Mouse (Mus musculus): ENCODE results near the gene Immp2l. TPM values are rescaled to one million over a fixed set of nuclear protein-coding genes. Genes with fewer than 3 reads are reported as not detected.

Immp2l gene
- total and polyA plus RNA-seq, 3 experiments, result 20.1 to 30.3 (median 23.1) TPM

GRCm38 (mm10) chr12:41689809-41690208 lies 665.9 kb downstream of the Immp2l start:
- no peaks in the 10 kb centered on the region for H3K27me3 ChIP-seq (ENCODE audit: control insufficient read depth, insufficient read depth, low read length)
- no peaks in the 10 kb centered on the region for H3K36me3 ChIP-seq (ENCODE audit: control insufficient read depth, insufficient read depth, low read length)
- TF ChIP-seq POLR2A (IDR thresholded peaks at IDR 0.05; ENCODE audit: insufficient read depth, low read depth, low read length) (no peak), EP300 (IDR thresholded peaks at IDR 0.05; ENCODE audit: insufficient read depth, low read depth, low read length) (no peak), CTCF (IDR thresholded peaks at IDR 0.05) (no peak)
- no peaks in the 10 kb centered on the region for H3K4me1 ChIP-seq (ENCODE audit: control insufficient read depth, insufficient read depth, low read length)
- H3K9ac ChIP-seq (ENCODE audit: low read depth, low read length), result no peak overlapping the region
- H3K27ac ChIP-seq, result no peak overlapping the region
- H3K4me3 ChIP-seq, result no peak overlapping the region
- DNase-seq, result no peak
- whole genome bisulfite sequencing, result 87% methylated on average over 3 of the region's 3 CpGs
- intact Hi-C loops (cut with DNase I), result no loop called here
- no peaks in the 10 kb centered on the region for H3K79me2 ChIP-seq (replicated peaks; ENCODE audit: control insufficient read depth, insufficient read depth, low read length)

GRCm38 (mm10) chr12:41710608-41711007 lies 686.7 kb downstream of the Immp2l start:
- intact Hi-C loops (cut with DNase I), result no loop called here
- no peak for DNase-seq
- Histone ChIP-seq H3K4me1 (ENCODE audit: control insufficient read depth, insufficient read depth, low read length) (no peaks in the 10 kb centered on the region), H3K9ac (ENCODE audit: low read depth, low read length) (no peak overlapping the region), H3K36me3 (ENCODE audit: control insufficient read depth, insufficient read depth, low read length) (no peaks in the 10 kb centered on the region), H3K79me2 (replicated peaks; ENCODE audit: control insufficient read depth, insufficient read depth, low read length) (no peaks in the 10 kb centered on the region), H3K4me3 (no peak overlapping the region), H3K27ac (no peak overlapping the region), H3K27me3 (ENCODE audit: control insufficient read depth, insufficient read depth, low read length) (no peaks in the 10 kb centered on the region)
- no peak for TF ChIP-seq EP300 (IDR thresholded peaks at IDR 0.05; ENCODE audit: insufficient read depth, low read depth, low read length)
- TF ChIP-seq CTCF (IDR thresholded peaks at IDR 0.05), result no peak
- no peak for TF ChIP-seq POLR2A (IDR thresholded peaks at IDR 0.05; ENCODE audit: insufficient read depth, low read depth, low read length)
- 70% methylated on average over 2 of the region's 2 CpGs for WGBS

GRCm38 (mm10) chr12:41716946-41717345 lies 693.1 kb downstream of the Immp2l start:
- 51% methylated on average over 1 of the region's 1 CpGs for WGBS
- Histone ChIP-seq H3K79me2 (replicated peaks; ENCODE audit: control insufficient read depth, insufficient read depth, low read length) (no peaks in the 10 kb centered on the region), H3K36me3 (ENCODE audit: control insufficient read depth, insufficient read depth, low read length) (no peaks in the 10 kb centered on the region), H3K4me3 (no peak overlapping the region), H3K9ac (ENCODE audit: low read depth, low read length) (no peak overlapping the region), H3K27ac (no peak overlapping the region), H3K4me1 (ENCODE audit: control insufficient read depth, insufficient read depth, low read length) (no peaks in the 10 kb centered on the region), H3K27me3 (ENCODE audit: control insufficient read depth, insufficient read depth, low read length) (no peaks in the 10 kb centered on the region)
- no peak for TF ChIP-seq EP300 (IDR thresholded peaks at IDR 0.05; ENCODE audit: insufficient read depth, low read depth, low read length)
- TF ChIP-seq CTCF (IDR thresholded peaks at IDR 0.05), result no peak
- TF ChIP-seq POLR2A (IDR thresholded peaks at IDR 0.05; ENCODE audit: insufficient read depth, low read depth, low read length), result no peak
- intact Hi-C loops (cut with DNase I), result no loop called here
- DNase-seq, result no peak

- H3K27ac ChIP-seq, result no peak overlapping the region
- no peaks in the 10 kb centered on the region for H3K79me2 ChIP-seq (replicated peaks; ENCODE audit: control insufficient read depth, insufficient read depth, low read length)
- no peak overlapping the region for H3K9ac ChIP-seq (ENCODE audit: low read depth, low read length)
- 64% methylated on average over 2 of the region's 2 CpGs for WGBS
- intact Hi-C loops (cut with DNase I), result no loop called here
- H3K4me3 ChIP-seq, result no peak overlapping the region
- no peak for DNase-seq
- no peaks in the 10 kb centered on the region for H3K36me3 ChIP-seq (ENCODE audit: control insufficient read depth, insufficient read depth, low read length)
- no peaks in the 10 kb centered on the region for H3K4me1 ChIP-seq (ENCODE audit: control insufficient read depth, insufficient read depth, low read length)
- TF ChIP-seq POLR2A (IDR thresholded peaks at IDR 0.05; ENCODE audit: insufficient read depth, low read depth, low read length) (no peak), CTCF (IDR thresholded peaks at IDR 0.05) (no peak), EP300 (IDR thresholded peaks at IDR 0.05; ENCODE audit: insufficient read depth, low read depth, low read length) (no peak)
- H3K27me3 ChIP-seq (ENCODE audit: control insufficient read depth, insufficient read depth, low read length), result no peaks in the 10 kb centered on the region
Observed at GRCm38 (mm10) chr12:41724585-41724984, 700.7 kb downstream of the Immp2l start.

GRCm38 (mm10) chr12:41726720-41727119 lies 702.8 kb downstream of the Immp2l start:
- WGBS, result 82% methylated on average over 1 of the region's 1 CpGs
- H3K4me1 ChIP-seq (ENCODE audit: control insufficient read depth, insufficient read depth, low read length), result no peaks in the 10 kb centered on the region
- no peaks in the 10 kb centered on the region for H3K27me3 ChIP-seq (ENCODE audit: control insufficient read depth, insufficient read depth, low read length)
- TF ChIP-seq POLR2A (IDR thresholded peaks at IDR 0.05; ENCODE audit: insufficient read depth, low read depth, low read length) (no peak), EP300 (IDR thresholded peaks at IDR 0.05; ENCODE audit: insufficient read depth, low read depth, low read length) (no peak), CTCF (IDR thresholded peaks at IDR 0.05) (no peak)
- no peak for DNase-seq
- no peak overlapping the region for H3K9ac ChIP-seq (ENCODE audit: low read depth, low read length)
- intact Hi-C loops (cut with DNase I), result no loop called here
- no peak overlapping the region for H3K27ac ChIP-seq
- H3K36me3 ChIP-seq (ENCODE audit: control insufficient read depth, insufficient read depth, low read length), result no peaks in the 10 kb centered on the region
- H3K79me2 ChIP-seq (replicated peaks; ENCODE audit: control insufficient read depth, insufficient read depth, low read length), result no peaks in the 10 kb centered on the region
- H3K4me3 ChIP-seq, result no peak overlapping the region

- H3K4me1 ChIP-seq (ENCODE audit: control insufficient read depth, insufficient read depth, low read length), result no peaks in the 10 kb centered on the region
- H3K36me3 ChIP-seq (ENCODE audit: control insufficient read depth, insufficient read depth, low read length), result no peaks in the 10 kb centered on the region
- 53% methylated on average over 3 of the region's 3 CpGs for WGBS
- no peak for DNase-seq
- H3K79me2 ChIP-seq (replicated peaks; ENCODE audit: control insufficient read depth, insufficient read depth, low read length), result no peaks in the 10 kb centered on the region
- intact Hi-C loops (cut with DNase I), result no loop called here
- H3K27me3 ChIP-seq (ENCODE audit: control insufficient read depth, insufficient read depth, low read length), result no peaks in the 10 kb centered on the region
- no peak for TF ChIP-seq POLR2A (IDR thresholded peaks at IDR 0.05; ENCODE audit: insufficient read depth, low read depth, low read length)
- TF ChIP-seq EP300 (IDR thresholded peaks at IDR 0.05; ENCODE audit: insufficient read depth, low read depth, low read length), result no peak
- TF ChIP-seq CTCF (IDR thresholded peaks at IDR 0.05), result no peak
- no peak overlapping the region for H3K4me3 ChIP-seq
- H3K27ac ChIP-seq, result no peak overlapping the region
- H3K9ac ChIP-seq (ENCODE audit: low read depth, low read length), result no peak overlapping the region
Observed at GRCm38 (mm10) chr12:41727221-41727620, 703.3 kb downstream of the Immp2l start.

Data from heart, adult 2 months (tissue).